Mouse (Mus musculus) neural tube, embryonic 15.5 days (tissue): Measurements from ENCODE around the gene Foxred1. TPM values are rescaled to one million over a fixed set of nuclear protein-coding genes. Genes with fewer than 3 reads are reported as not detected.

ENCODE experiments used
- ATAC-seq: fragments of 200-750 bp; cut with Nextera tagmentation; 2 replicates; pipeline ENCODE4 v1.8.0; 2017; ENCODE audit warnings: mild to moderate bottlenecking, moderate TSS enrichment, moderate library complexity; ENCODE audit not compliant: low FRiP score
- H3K27ac ChIP-seq: fragments of 300-500 bp; sonication (generic); replicated peaks from 2 replicates; pipeline ENCODE4 v1.5.1; 2015; ENCODE audit warnings: mild to moderate bottlenecking, inconsistent platforms
- H3K27me3 ChIP-seq: fragments of 300-500 bp; sonication (generic); replicated peaks from 2 replicates; pipeline ENCODE4 v1.6.1; 2015; ENCODE audit warnings: inconsistent platforms
- H3K36me3 ChIP-seq: fragments of 300-500 bp; sonication (generic); 2 replicates; pipeline ENCODE4 v1.6.1; 2015; ENCODE audit warnings: inconsistent platforms
- H3K4me1 ChIP-seq: fragments of 300-500 bp; sonication (generic); 2 replicates; pipeline ENCODE4 v1.6.1; 2015; ENCODE audit warnings: inconsistent platforms
- H3K4me2 ChIP-seq: fragments of 300-500 bp; sonication (generic); 2 replicates; pipeline ENCODE4 v1.6.1; 2015; ENCODE audit warnings: inconsistent platforms, mild to moderate bottlenecking, moderate library complexity
- H3K4me3 ChIP-seq: fragments of 300-500 bp; sonication (generic); replicated peaks from 2 replicates; pipeline ENCODE4 v1.5.1; 2015; ENCODE audit warnings: mild to moderate bottlenecking, inconsistent platforms
- H3K9ac ChIP-seq: fragments of 300-500 bp; sonication (generic); replicated peaks from 2 replicates; pipeline ENCODE4 v1.6.1; 2015; ENCODE audit warnings: mild to moderate bottlenecking, inconsistent platforms
- H3K9me3 ChIP-seq: fragments of 300-500 bp; sonication (generic); replicated peaks from 2 replicates; pipeline ENCODE4 v1.6.1; 2016; ENCODE audit warnings: inconsistent platforms
- whole genome bisulfite sequencing: fragments of 180-500 bp; shearing (Covaris S2); methylation state at CpG from one replicate; pipeline ENCODE4 v1.1.7; 2015; ENCODE audit warnings: mixed read lengths; 5-methylcytosine and 5-hydroxymethylcytosine counted together
- polyA plus RNA-seq: library from polyadenylated mRNA; unstranded; fragments of >200 nt; fragmentation: Nextera tagmentation; extraction: Ambion mirVana; gene quantifications from 2 replicates; pipeline ENCODE4 v1.2.1, GENCODE M21; 2015

Gene Foxred1
- 48.2 and 50.1 TPM in 2 replicates for polyA plus RNA-seq

DNA sequence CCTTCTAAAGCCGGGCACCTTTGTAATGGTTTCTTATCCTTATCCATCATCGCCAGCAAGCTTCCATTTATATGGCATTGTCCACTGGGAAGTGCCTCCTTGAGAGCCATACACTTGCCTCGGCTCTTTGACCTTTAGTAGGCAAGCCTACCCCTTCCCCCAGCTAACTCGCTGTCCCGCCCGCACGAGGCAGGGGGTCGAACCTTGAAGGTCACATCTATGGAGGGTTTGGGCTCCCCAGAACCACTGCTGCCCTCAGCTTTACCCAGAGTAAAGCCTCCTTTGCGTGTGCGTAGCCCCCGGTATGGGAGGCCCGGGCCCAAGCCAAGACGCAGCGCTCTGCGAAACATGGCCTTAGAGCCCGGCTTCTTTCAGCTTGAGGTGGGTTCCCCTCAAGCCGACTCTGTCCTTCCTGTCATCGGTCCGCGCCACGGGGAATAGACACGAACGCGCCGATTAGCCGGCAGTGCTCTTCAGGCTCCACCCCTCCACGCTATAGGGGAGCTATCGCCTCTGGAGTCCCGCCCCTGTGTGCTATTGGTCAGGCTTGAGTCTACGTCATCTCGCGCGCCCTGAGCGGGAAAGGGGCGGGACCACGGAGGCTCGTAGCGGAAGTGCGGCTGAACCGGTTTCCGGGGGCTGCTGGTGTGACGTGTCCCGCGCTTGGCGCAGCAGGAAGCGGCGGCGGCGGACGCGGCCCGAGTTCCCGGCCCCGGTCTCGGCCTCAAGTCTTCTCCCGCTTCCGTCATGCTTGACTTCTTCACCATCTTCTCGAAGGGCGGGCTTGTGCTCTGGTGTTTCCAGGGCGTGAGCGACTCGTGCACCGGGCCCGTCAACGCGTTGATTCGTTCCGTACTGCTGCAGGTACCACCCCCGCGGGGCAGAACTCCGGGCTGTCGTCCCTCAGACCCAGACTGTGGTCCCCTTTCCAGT lies at the start of gene Foxred1:
Foxred1 (minus strand) TSS at position 514 of the 933 bp plus-strand sequence.
- Histone ChIP-seq H3K4me2 (peak within 1 kb of the TSS; percentile 90), H3K27me3 (no peaks in the 10 kb centered on the region), H3K27ac (peak within 1 kb of the TSS; percentile 97), H3K36me3 (peaks cover 58% of the 10 kb centered on the region), H3K9me3 (no peaks in the 10 kb centered on the region), H3K4me3 (peak within 1 kb of the TSS; percentile 88), H3K9ac (peak within 1 kb of the TSS; percentile 94), H3K4me1 (peaks cover 22% of the 10 kb centered on the region)
- under 1% methylated on average over 70 of the region's 72 CpGs for WGBS
- peak; percentile 100 for ATAC-seq

- no peak for ATAC-seq
- WGBS, result 92% methylated on average over 7 of the region's 7 CpGs
- Histone ChIP-seq H3K9me3 (no peaks in the 10 kb centered on the region), H3K36me3 (no peaks in the 10 kb centered on the region), H3K9ac (no peak overlapping the region), H3K4me2 (no peak overlapping the region), H3K4me3 (no peak overlapping the region), H3K4me1 (no peaks in the 10 kb centered on the region), H3K27ac (no peak overlapping the region), H3K27me3 (no peaks in the 10 kb centered on the region)
These were observed 46.5 kb upstream of the Foxred1 start for GRCm38 (mm10) chr9:35257365-35257764.

- H3K9ac ChIP-seq, result no peak overlapping the region
- H3K36me3 ChIP-seq, result no peaks in the 10 kb centered on the region
- H3K4me1 ChIP-seq, result peaks cover 16% of the 10 kb centered on the region
- H3K27me3 ChIP-seq, result no peaks in the 10 kb centered on the region
- no peak overlapping the region for H3K4me2 ChIP-seq
- no peaks in the 10 kb centered on the region for H3K9me3 ChIP-seq
- no peak for ATAC-seq
- no peak overlapping the region for H3K4me3 ChIP-seq
- H3K27ac ChIP-seq, result no peak overlapping the region
These were observed 38.6 kb upstream of the Foxred1 start for GRCm38 (mm10) chr9:35249476-35249875.

- Histone ChIP-seq H3K4me1 (peaks cover 16% of the 10 kb centered on the region), H3K4me3 (no peak overlapping the region), H3K27ac (no peak overlapping the region), H3K9ac (no peak overlapping the region), H3K9me3 (no peaks in the 10 kb centered on the region), H3K36me3 (no peaks in the 10 kb centered on the region), H3K27me3 (no peaks in the 10 kb centered on the region), H3K4me2 (no peak overlapping the region)
- no peak for ATAC-seq
- 94% methylated on average over 2 of the region's 2 CpGs for WGBS
These were observed 36.5 kb upstream of the Foxred1 start for GRCm38 (mm10) chr9:35247405-35247804.

DNA sequence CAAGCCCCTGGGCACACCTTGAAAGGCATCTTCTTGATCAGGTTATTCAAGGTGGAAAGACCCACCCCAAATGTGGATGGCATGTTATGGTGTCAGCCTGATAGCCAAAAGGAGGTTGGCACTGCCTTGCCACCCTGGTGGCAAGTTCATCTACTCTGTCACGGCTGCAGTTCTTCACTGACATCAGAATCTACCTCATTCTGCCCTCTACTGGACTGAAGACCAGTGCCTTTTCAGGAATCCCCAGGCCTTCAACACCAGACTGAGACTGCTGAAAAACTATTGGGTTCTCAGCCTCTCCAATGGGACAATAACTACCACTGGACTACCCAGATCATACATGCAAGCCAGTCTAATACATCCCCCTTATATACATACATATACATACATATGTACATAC lies 28.9 kb upstream of the Foxred1 start:
- no peak for ATAC-seq
- no peak overlapping the region for H3K9ac ChIP-seq
- no peaks in the 10 kb centered on the region for H3K9me3 ChIP-seq
- H3K4me3 ChIP-seq, result no peak overlapping the region
- H3K4me2 ChIP-seq, result no peak overlapping the region
- H3K27me3 ChIP-seq, result no peaks in the 10 kb centered on the region
- WGBS, result 67% methylated on average over 1 of the region's 1 CpGs
- peaks cover 15% of the 10 kb centered on the region for H3K36me3 ChIP-seq
- H3K27ac ChIP-seq, result peak overlapping the region; percentile 51; the same call in 1 of the 2 replicates
- peaks cover 1% of the 10 kb centered on the region; the same call in 1 of the 2 replicates for H3K4me1 ChIP-seq

GRCm38 (mm10) chr9:35238915-35239571 lies 28.2 kb upstream of the Foxred1 start:
- Histone ChIP-seq H3K9ac (no peak overlapping the region), H3K27ac (peak overlapping the region; percentile 51; the same call in 1 of the 2 replicates), H3K4me3 (no peak overlapping the region), H3K4me2 (no peak overlapping the region), H3K9me3 (no peaks in the 10 kb centered on the region), H3K4me1 (no peaks in the 10 kb centered on the region), H3K36me3 (peaks cover 22% of the 10 kb centered on the region), H3K27me3 (no peaks in the 10 kb centered on the region)
- no peak for ATAC-seq
- 82% methylated on average over 6 of the region's 6 CpGs for WGBS

GRCm38 (mm10) chr9:35238371-35238770 lies 27.5 kb upstream of the Foxred1 start:
- H3K4me2 ChIP-seq, result no peak overlapping the region
- H3K4me3 ChIP-seq, result no peak overlapping the region
- no peaks in the 10 kb centered on the region for H3K27me3 ChIP-seq
- ATAC-seq, result no peak
- WGBS, result 100% methylated on average over 1 of the region's 1 CpGs
- H3K9ac ChIP-seq, result no peak overlapping the region
- H3K9me3 ChIP-seq, result no peaks in the 10 kb centered on the region
- peaks cover 27% of the 10 kb centered on the region for H3K36me3 ChIP-seq
- no peaks in the 10 kb centered on the region for H3K4me1 ChIP-seq
- H3K27ac ChIP-seq, result no peak overlapping the region

DNA sequence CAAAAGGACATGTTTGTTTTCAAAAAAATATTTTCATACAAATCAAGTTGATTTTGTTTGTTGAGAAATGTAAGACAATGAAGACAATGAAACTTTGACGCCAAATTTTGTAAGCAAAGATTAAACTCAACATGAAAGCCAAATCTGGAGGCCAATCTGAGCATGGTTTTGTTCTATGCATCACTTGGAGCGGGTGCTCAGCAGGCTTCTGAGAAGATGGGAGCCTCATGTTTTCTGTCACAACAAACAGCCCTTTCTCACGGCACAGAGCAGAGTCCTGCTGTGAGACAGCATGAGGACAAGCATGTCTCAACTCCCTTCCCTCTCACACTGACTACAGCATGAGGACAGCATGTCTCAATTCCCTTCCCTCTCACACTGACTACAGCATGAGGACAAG lies 25.1 kb upstream of the Foxred1 start:
- Histone ChIP-seq H3K36me3 (peaks cover 43% of the 10 kb centered on the region), H3K4me2 (no peak overlapping the region), H3K4me1 (no peaks in the 10 kb centered on the region), H3K27ac (no peak overlapping the region), H3K9ac (no peak overlapping the region), H3K9me3 (no peaks in the 10 kb centered on the region), H3K4me3 (no peak overlapping the region), H3K27me3 (no peaks in the 10 kb centered on the region)
- no peak for ATAC-seq
- 70% methylated on average over 3 of the region's 3 CpGs for WGBS

DNA sequence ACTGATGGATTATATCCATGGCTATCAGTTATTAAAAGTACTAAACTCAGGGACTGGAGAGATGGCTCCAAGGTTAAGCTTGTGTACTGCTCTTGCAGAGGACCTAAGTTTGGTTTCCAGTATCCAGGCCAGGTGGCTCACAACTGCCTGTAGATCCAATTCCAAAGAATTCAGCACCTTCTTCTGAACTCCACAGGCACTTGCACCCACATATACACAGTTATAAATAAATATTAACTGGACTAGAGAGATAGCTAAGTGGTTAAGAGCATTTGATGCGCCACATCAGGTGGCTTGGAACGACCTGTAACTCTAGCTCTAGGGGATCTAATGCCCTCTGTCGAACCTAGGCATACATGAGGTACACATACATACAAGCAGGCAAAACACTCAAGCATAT lies 17.8 kb upstream of the Foxred1 start:
- Histone ChIP-seq H3K4me3 (no peak overlapping the region), H3K9ac (no peak overlapping the region), H3K27ac (no peak overlapping the region), H3K36me3 (peaks cover 41% of the 10 kb centered on the region), H3K9me3 (no peaks in the 10 kb centered on the region), H3K4me2 (no peak overlapping the region), H3K27me3 (no peaks in the 10 kb centered on the region), H3K4me1 (no peaks in the 10 kb centered on the region)
- WGBS, result 96% methylated on average over 3 of the region's 3 CpGs
- ATAC-seq, result no peak

GRCm38 (mm10) chr9:35223466-35223865 lies 12.6 kb upstream of the Foxred1 start:
- no peaks in the 10 kb centered on the region for H3K9me3 ChIP-seq
- peaks cover 60% of the 10 kb centered on the region for H3K36me3 ChIP-seq
- H3K4me3 ChIP-seq, result no peak overlapping the region
- ATAC-seq, result no peak
- H3K4me1 ChIP-seq, result no peaks in the 10 kb centered on the region
- 95% methylated on average over 3 of the region's 3 CpGs for WGBS
- no peak overlapping the region for H3K4me2 ChIP-seq
- no peaks in the 10 kb centered on the region for H3K27me3 ChIP-seq
- no peak overlapping the region for H3K9ac ChIP-seq
- H3K27ac ChIP-seq, result no peak overlapping the region

- Histone ChIP-seq H3K27me3 (no peaks in the 10 kb centered on the region), H3K9ac (no peak overlapping the region), H3K36me3 (peaks cover 80% of the 10 kb centered on the region), H3K4me2 (no peak overlapping the region), H3K4me3 (no peak overlapping the region), H3K4me1 (no peaks in the 10 kb centered on the region), H3K9me3 (no peaks in the 10 kb centered on the region), H3K27ac (no peak overlapping the region)
- ATAC-seq, result no peak
- 84% methylated on average over 1 of the region's 1 CpGs for WGBS
These were observed 7.1 kb upstream of the Foxred1 start for GRCm38 (mm10) chr9:35217963-35218362.
